Mouse (Mus musculus): Measurements from ENCODE around the gene Scamp2.

DNA sequence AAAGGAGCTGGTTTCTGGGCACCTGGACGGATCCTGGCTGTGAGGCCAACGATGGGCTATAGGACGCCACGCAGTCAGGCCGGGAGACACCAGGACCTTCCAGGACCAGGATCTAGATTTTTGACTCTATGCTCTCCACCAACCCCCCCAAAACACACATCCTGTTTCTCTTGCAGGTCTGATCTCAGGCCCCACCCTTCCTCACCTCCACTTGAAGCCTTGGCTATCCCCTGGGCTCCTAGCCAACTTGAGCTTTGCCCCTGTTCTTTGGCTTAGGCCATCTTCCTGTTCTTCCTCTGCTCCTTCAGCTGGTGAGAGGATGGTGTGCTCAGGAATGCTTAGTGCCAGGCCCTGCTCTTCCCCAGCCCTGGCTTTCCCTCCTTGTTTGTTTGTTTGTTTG is 59.9 kb downstream of the Scamp2 start, which contains the start of gene Lman1l:
- TF ChIP-seq CTCF (IDR thresholded peaks at IDR 0.05), result no peak
- TF ChIP-seq EP300 (IDR thresholded peaks at IDR 0.05), result no peak

Data from lung, postnatal 0 days (tissue).